Mouse (Mus musculus): ENCODE results near the gene Proser1.

Proser1 gene

GRCm38 (mm10) chr3:53466481-53466880 is 3.0 kb downstream of the Proser1 start:
- no peak for DNase-seq (ENCODE audit: low spot score in 2 of 2)

- DNase-seq (ENCODE audit: low spot score in 2 of 2) = no peak
These were observed 3.9 kb downstream of the Proser1 start for GRCm38 (mm10) chr3:53467356-53467755.

- no peak for DNase-seq (ENCODE audit: low spot score in 2 of 2)
These were observed 6.2 kb downstream of the Proser1 start for GRCm38 (mm10) chr3:53469650-53470049.

- DNase-seq (ENCODE audit: low spot score in 2 of 2) = no peak
These were observed 8.6 kb downstream of the Proser1 start for GRCm38 (mm10) chr3:53472061-53472460.

GRCm38 (mm10) chr3:53474179-53474578 is 10.7 kb downstream of the Proser1 start:
- no peak for DNase-seq (ENCODE audit: low spot score in 2 of 2)

GRCm38 (mm10) chr3:53475889-53476288 is 12.4 kb downstream of the Proser1 start:
- DNase-seq (ENCODE audit: low spot score in 2 of 2) = peak in 1 of 2 experiments; percentile 45

- DNase-seq (ENCODE audit: low spot score in 2 of 2) = no peak
These were observed 14.0 kb downstream of the Proser1 start for GRCm38 (mm10) chr3:53477468-53477867.

GRCm38 (mm10) chr3:53478419-53479046 is 15.1 kb downstream of the Proser1 start:
- no peak for DNase-seq (ENCODE audit: low spot score in 2 of 2)

- no peak for DNase-seq (ENCODE audit: low spot score in 2 of 2)
These were observed 20.1 kb downstream of the Proser1 start for GRCm38 (mm10) chr3:53483414-53484059.

- no peak for DNase-seq (ENCODE audit: low spot score in 2 of 2)
These were observed 23.1 kb downstream of the Proser1 start for GRCm38 (mm10) chr3:53486561-53486960.

GRCm38 (mm10) chr3:53486996-53487576 is 23.6 kb downstream of the Proser1 start:
- no peak for DNase-seq (ENCODE audit: low spot score in 2 of 2)

GRCm38 (mm10) chr3:53488353-53488752 is 24.9 kb downstream of the Proser1 start, which contains the start of gene Stoml3:
Gene Stoml3 (plus strand): TSS chr3:53488653.
- no peak for DNase-seq (ENCODE audit: low spot score in 2 of 2)

GRCm38 (mm10) chr3:53498351-53498905 is 35.0 kb downstream of the Proser1 start:
- DNase-seq (ENCODE audit: low spot score in 2 of 2) = no peak

GRCm38 (mm10) chr3:53502428-53502827 is 39.0 kb downstream of the Proser1 start:
- no peak for DNase-seq (ENCODE audit: low spot score in 2 of 2)

- DNase-seq (ENCODE audit: low spot score in 2 of 2) = no peak
These were observed 49.6 kb downstream of the Proser1 start for GRCm38 (mm10) chr3:53513096-53513495.

GRCm38 (mm10) chr3:53514221-53515065 is 51.0 kb downstream of the Proser1 start:
- DNase-seq (ENCODE audit: low spot score in 2 of 2) = no peak

- DNase-seq (ENCODE audit: low spot score in 2 of 2) = no peak
These were observed 59.3 kb downstream of the Proser1 start for GRCm38 (mm10) chr3:53522794-53523193.

- peak; percentile 5 to 71 for DNase-seq (ENCODE audit: low spot score in 2 of 2)
These were observed 62.3 kb downstream of the Proser1 start for GRCm38 (mm10) chr3:53525737-53526136.

- no peak for DNase-seq (ENCODE audit: low spot score in 2 of 2)
These were observed 66.8 kb downstream of the Proser1 start for GRCm38 (mm10) chr3:53530305-53530704.

All from spleen, postnatal 10 days (tissue).